Mouse (Mus musculus): Measurements from ENCODE around the gene Sdk1.

Gene Sdk1

GRCm38 (mm10) chr5:141447247-141447646, 206.0 kb downstream of the Sdk1 start:
- no peak for DNase-seq (ENCODE audit: inconsistent ontology term)

DNA sequence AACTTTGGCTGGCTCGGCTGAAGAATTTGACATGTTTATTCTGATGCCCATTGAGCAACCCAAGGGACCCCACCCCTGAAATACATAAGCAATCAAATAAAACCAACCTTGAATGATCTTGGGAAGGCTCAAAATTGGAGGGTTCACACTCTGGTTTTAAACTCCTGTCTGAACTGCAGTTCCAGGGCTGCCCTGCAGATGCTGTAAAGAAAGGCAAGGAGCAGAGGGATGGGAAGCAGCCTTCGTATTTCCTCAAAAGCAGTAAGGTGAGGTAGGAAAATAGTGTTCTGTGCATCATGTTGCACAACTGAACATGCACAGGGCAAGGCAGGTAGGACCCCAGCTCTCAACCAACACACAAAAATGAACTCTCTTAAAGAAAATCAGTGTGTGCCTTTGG, 222.1 kb downstream of the Sdk1 start:
- DNase-seq (ENCODE audit: inconsistent ontology term), result no peak

- DNase-seq (ENCODE audit: inconsistent ontology term), result no peak
These were observed 227.5 kb downstream of the Sdk1 start for GRCm38 (mm10) chr5:141468821-141469220.

- peak; percentile 82 for DNase-seq (ENCODE audit: inconsistent ontology term)
These were observed 264.0 kb downstream of the Sdk1 start for GRCm38 (mm10) chr5:141505281-141505680.

- no peak for DNase-seq (ENCODE audit: inconsistent ontology term)
These were observed 265.1 kb downstream of the Sdk1 start for GRCm38 (mm10) chr5:141506344-141506743.

DNA sequence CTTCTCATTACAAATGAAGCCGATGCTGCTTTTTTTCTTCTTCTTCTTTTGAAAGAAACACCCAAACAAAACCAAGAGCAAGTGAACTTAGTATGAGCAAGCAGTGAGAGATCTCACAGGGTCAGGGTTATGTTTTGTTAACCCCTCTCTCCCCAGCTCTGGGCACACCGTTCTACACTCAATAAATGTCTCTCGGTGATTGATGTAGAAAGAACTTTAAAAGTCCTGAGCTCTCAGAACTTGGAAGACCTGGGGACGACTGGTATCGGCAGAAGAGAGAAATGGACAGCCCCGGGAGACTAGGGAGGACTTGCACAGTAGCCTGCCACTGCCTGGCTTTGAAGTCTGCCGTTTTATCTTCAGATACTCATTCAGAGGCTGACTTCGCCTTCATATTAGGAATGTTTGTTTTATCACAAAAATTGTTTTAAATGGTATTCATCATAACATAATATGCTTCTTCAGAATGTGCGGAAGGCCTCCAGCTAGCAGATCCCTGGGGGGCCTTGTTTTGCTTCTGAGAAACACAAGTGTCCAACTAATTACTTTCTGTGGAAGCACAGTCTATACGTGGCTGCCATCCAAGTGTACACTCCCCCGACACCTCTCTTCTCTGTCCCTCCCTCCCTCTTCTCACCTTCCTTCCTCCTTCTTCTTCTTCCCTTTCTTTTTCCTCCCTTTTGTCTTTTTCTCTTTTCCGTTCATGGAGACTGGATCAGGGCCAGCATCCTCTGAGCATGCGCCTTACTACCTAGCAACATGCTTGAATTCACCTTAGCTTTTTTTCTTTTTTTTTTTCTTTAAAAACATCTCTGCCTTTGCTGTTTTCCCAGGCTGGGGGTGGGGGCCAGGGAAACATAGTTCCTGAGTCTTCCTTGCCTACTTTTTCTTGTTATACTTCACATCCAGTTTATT, 283.8 kb downstream of the Sdk1 start:
- no peak for DNase-seq (ENCODE audit: inconsistent ontology term)

GRCm38 (mm10) chr5:141540193-141540592, 298.9 kb downstream of the Sdk1 start:
- no peak for DNase-seq (ENCODE audit: inconsistent ontology term)

GRCm38 (mm10) chr5:141542890-141543666, 301.8 kb downstream of the Sdk1 start:
- DNase-seq (ENCODE audit: inconsistent ontology term), result no peak

GRCm38 (mm10) chr5:141553444-141553843, 312.2 kb downstream of the Sdk1 start:
- no peak for DNase-seq (ENCODE audit: inconsistent ontology term)

- DNase-seq (ENCODE audit: inconsistent ontology term), result peak; percentile 74
These were observed 317.4 kb downstream of the Sdk1 start for GRCm38 (mm10) chr5:141558731-141559130.

- DNase-seq (ENCODE audit: inconsistent ontology term), result peak; percentile 28
These were observed 319.0 kb downstream of the Sdk1 start for GRCm38 (mm10) chr5:141560325-141560724.

DNA sequence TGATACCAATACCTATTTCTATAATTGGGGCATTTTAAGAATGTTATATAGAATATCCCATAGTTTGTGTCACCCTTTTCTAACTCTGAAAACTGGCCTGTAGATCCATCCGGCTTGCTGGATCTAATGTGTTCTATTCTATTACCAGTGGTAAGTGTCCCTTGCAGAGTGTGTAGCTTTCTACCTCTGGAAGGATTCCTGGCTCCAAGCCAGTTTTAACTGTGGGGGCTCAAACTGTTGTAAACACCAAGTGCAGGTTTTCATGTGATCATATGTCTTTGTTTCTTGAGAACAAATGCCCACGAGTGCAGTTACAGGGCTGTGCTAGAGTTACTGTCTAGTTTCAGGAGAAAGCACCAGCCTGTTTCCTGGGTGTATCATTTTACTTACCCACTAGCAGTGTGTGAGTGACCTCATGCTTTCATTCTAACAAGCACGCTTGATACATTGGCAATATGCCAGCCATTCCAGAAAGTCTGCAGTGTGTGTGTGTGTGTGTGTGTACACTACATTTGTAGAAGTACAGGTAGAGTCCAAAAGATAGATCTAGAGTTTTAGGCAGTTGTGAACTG, 320.8 kb downstream of the Sdk1 start:
- no peak for DNase-seq (ENCODE audit: inconsistent ontology term)

DNA sequence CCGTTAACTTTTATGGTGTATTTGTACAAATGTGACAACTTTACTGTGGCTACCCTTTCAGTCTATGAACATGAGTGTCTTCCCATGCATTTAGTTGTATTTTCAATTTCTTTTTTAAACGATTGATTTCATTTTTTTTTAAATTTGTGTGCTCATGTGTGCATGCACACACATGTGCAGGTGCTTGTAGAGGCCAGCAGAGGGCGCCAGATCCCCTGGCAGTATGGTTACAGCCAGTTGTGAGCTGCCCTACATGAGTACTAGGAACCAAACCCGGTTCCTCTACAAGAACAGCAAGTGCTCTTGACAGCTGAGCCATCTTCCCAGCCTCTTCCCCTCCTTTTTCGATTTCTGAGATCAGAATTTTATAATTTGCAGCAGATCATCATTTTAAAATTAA, 322.9 kb downstream of the Sdk1 start:
- DNase-seq (ENCODE audit: inconsistent ontology term), result no peak

DNA sequence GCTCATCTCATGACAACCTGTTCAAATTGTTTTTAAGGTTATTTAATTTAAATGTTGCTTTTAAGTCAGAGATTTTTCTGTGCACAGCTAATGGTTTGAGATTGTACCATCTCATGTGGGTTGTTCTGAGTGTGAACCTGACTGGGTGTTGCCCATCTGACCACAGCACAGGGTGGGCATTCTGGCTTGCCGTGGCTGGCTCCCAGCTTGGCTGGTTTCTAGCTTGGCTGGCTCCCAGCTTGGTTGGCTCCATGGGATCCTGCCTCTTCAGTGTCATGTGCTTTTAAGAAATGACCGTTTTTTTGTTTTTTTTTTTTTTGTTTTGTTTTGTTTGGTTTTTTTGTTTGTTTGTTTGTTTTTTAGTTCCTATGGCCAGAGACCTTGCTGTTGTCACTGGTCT, 326.8 kb downstream of the Sdk1 start:
- DNase-seq (ENCODE audit: inconsistent ontology term), result no peak

- DNase-seq (ENCODE audit: inconsistent ontology term), result no peak
These were observed 329.2 kb downstream of the Sdk1 start for GRCm38 (mm10) chr5:141570442-141570841.

GRCm38 (mm10) chr5:141574263-141574662, 333.0 kb downstream of the Sdk1 start:
- peak; percentile 59 for DNase-seq (ENCODE audit: inconsistent ontology term)

GRCm38 (mm10) chr5:141591246-141591645, 350.0 kb downstream of the Sdk1 start:
- no peak for DNase-seq (ENCODE audit: inconsistent ontology term)

DNA sequence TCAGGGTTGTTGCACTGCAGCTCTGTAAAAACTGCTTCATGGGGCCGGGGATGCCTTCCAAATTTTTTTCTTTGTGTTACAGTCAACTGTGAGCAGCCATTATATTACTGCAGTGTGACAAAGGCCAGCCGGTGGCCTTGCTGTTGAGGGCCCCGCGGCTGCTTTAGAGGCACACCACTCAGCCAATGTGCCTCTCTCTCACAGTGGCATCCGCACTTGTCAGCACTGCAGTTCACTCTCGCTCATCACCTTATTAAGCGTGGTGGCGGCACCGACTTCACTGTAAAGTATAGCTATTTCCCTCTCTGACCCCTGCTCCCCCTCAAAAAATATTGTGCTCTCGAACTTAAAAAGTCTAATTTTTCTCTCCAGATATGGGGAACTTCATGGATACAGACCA, 371.4 kb downstream of the Sdk1 start:
- no peak for DNase-seq (ENCODE audit: inconsistent ontology term)

DNA sequence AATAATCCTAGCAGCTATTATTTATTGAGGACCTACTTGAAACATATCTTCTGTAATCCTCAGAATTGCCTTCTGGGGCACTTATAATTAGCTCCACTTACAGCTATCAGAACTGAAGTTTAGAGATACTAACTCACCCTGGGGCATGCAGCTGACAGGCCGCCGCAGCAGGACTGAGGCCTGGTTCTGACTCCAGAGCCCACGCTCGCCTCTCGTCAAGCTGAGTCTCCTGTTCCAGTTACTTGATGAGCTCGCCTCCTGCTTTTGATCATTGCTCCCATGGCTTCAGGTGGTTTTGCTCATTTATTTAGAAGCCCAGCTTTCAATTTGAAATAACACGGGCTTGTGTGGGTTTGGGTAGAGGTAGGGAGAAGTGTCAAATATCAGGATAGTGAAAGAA, 374.5 kb downstream of the Sdk1 start:
- no peak for DNase-seq (ENCODE audit: inconsistent ontology term)

DNA sequence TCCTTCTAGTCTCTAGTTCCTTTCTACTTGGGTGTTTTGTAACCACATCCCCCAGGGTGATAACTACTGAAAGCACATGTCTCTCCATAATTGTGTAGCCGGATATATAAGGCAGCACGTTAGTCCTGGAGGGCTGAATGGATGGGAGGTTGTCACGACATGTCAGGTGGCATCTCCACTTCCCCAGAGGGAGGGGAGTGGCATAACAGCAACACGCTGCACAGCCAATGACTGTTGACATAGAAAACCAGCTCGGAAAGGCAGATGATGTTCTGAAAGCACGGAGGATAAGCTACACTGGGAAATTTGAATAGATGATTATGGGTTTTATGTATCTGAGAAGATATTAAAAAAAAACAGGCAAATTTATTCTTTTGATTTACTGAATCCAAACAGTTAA, 376.4 kb downstream of the Sdk1 start:
- no peak for DNase-seq (ENCODE audit: inconsistent ontology term)

DNA sequence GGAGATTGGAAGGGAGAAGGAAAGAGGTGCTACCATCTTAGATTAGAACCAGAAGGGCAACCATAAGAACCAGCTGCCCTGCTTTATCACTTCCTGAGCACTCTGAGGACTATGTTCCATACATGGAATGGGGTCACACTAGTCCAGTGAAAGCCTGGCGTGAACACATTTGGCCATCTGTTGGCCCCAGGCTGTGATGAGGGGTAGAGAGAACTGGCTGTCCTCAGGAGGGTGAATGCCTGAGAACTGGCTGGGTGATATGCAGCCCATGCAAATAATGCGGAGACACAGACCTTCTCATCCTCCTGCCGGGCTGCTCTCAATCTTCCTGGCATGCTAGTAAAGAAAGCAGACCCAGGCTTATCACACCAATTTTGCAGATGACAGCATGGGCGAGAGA, 384.1 kb downstream of the Sdk1 start:
- DNase-seq (ENCODE audit: inconsistent ontology term), result no peak

- no peak for DNase-seq (ENCODE audit: inconsistent ontology term)
These were observed 390.4 kb downstream of the Sdk1 start for GRCm38 (mm10) chr5:141631641-141632040.

GRCm38 (mm10) chr5:141633271-141633670, 392.0 kb downstream of the Sdk1 start:
- no peak for DNase-seq (ENCODE audit: inconsistent ontology term)

Measured in Muller cell, postnatal 12 days (primary cell).